Mouse (Mus musculus) T-cell, adult 2 months (primary cell): Measurements from ENCODE around the gene Alppl2.

Source experiments
- DNase-seq: peaks from one replicate; pipeline ENCODE4 v3.0.0; 2022; ENCODE audit warnings: low spot score

Gene Alppl2

DNA sequence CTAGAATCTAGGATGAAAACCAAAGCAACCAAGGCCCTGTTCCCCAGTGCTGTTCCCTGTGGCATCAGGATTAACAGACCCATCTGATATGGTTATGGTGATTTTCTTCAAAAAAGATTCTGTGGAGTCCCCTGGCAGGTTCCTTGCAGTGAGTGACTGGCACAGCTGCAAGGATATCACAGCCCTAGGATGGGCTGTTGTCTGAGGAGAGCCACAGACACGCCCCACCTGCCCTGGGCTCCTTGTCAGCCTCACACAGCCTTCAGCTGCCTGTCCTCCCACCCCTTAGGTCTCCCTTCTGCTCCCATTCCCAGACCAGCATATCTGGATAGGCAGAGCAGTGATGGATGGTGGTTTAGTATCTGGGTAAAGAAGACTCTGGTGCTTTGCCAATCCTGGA is 39.0 kb downstream of the Alppl2 start:
- DNase-seq = no peak

DNA sequence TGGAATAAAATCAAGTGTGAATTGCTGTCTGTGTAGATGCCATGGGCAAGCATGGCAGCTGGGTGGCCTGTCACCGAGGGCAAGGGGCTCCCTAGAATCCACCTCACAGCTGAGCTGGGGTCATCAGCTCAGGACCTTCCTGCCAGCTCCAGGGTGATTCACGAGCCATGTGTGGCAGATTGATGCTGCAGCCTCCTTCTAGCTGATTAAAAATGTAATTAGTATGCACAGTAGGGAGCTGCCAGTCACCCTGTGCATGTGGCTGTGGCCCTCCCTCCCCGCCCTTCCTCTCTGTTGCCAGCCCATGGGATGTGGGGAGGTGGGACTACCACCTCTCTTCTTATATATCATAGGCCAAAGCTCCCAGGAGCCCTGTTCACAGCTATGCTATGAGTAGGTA is 39.7 kb downstream of the Alppl2 start:
- no peak for DNase-seq

GRCm38 (mm10) chr1:87041814-87042438 is 47.8 kb downstream of the Alppl2 start:
- DNase-seq = peak; percentile 43

- DNase-seq = peak; percentile 18
These were observed 48.6 kb downstream of the Alppl2 start for GRCm38 (mm10) chr1:87041119-87041518.

- DNase-seq = no peak
These were observed 51.2 kb downstream of the Alppl2 start for GRCm38 (mm10) chr1:87038477-87039070.
